Mouse (Mus musculus): ENCODE measurements at regions not wholly inside any gene's neighbourhood (a gene's known extent, or its start where the extent isn't known, plus 50 kb on each side); places are given as distances from the start of the nearest gene placed in this dataset.

DNA sequence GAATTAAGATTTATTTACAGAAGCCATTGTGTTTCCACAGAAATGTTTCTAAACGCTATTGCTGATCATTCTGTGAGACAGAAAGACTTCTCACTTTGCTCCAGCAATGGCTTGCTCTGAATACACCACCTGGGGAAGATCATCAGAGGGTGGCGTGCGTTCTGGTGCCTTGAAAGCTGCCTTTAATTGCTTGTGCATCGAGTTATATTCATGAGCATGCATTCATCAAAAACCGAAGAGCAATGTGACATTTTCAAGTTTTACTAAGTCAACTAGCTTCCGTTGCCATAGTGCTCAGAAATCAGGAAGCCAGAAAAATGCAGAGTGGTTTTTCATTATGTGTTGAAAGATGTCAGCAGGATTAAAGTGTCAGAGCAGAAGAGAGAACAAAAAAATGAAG is 85.0 kb upstream of the Pcdh18 start:
- 31% methylated on average over 6 of the region's 6 CpGs for WGBS
- ATAC-seq (no peak), DNase-seq (ENCODE audit: low spot score) (peak; percentile 5)
- Histone ChIP-seq H3K4me1 (ENCODE audit: insufficient read depth, low read length) (no peaks in the 10 kb centered on the region), H3K9ac (replicated peaks; ENCODE audit: low read length) (no peak overlapping the region), H3K9me3 (ENCODE audit: low read length) (no peaks in the 10 kb centered on the region), H3K27ac (no peak overlapping the region), H3K4me2 (ENCODE audit: low read depth, low read length) (no peak overlapping the region), H3K27me3 (ENCODE audit: insufficient read depth, low read length) (no peaks in the 10 kb centered on the region), H3K36me3 (ENCODE audit: insufficient read depth, low read length) (no peaks in the 10 kb centered on the region), H3K4me3 (ENCODE audit: low read length) (no peak overlapping the region)
- TF ChIP-seq CTCF (IDR thresholded peaks at IDR 0.05; ENCODE audit: low read depth): no peak

DNA sequence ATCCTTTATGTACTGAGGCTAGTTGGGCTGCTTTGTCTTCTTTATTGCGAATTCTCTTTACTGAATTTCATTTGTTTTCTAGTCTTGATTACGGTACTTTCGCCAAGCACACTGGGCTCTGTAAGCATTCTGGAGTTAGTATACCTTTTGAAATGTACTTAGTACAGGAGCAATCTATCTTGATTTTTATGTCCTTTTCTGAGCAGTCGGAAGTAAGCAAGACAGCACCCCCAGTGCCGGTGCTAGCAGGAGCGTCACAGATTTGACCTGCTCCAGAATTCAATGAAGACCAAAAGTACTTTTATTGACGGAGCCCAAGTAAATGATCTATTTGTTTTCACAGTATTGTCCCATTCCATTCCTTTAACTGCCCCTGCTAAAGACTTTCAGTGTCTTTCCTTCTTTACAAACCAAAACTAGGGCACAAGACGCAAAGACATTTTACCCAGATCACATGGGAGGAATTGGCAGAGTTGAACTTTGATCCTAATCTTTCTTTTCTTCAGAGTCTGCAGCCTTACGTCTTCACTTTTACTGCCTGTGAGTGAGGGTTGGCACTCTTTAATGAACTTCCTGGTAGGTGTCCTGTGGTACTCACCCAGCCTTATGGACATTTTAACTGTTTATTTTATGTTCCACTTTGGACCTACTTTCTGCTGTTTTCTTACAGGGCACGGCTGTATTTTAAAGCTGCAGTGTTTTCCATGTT is 83.5 kb upstream of the Pcdh18 start:
- Histone ChIP-seq H3K27me3 (ENCODE audit: insufficient read depth, low read length) (no peaks in the 10 kb centered on the region), H3K36me3 (ENCODE audit: insufficient read depth, low read length) (no peaks in the 10 kb centered on the region), H3K9ac (replicated peaks; ENCODE audit: low read length) (no peak overlapping the region), H3K4me1 (ENCODE audit: insufficient read depth, low read length) (no peaks in the 10 kb centered on the region), H3K27ac (no peak overlapping the region), H3K4me2 (ENCODE audit: low read depth, low read length) (no peak overlapping the region), H3K9me3 (ENCODE audit: low read length) (no peaks in the 10 kb centered on the region), H3K4me3 (ENCODE audit: low read length) (no peak overlapping the region)
- DNase-seq (ENCODE audit: low spot score) (no peak), ATAC-seq (no peak)
- 67% methylated on average over 10 of the region's 10 CpGs for WGBS
- no peak for TF ChIP-seq CTCF (IDR thresholded peaks at IDR 0.05; ENCODE audit: low read depth)

DNA sequence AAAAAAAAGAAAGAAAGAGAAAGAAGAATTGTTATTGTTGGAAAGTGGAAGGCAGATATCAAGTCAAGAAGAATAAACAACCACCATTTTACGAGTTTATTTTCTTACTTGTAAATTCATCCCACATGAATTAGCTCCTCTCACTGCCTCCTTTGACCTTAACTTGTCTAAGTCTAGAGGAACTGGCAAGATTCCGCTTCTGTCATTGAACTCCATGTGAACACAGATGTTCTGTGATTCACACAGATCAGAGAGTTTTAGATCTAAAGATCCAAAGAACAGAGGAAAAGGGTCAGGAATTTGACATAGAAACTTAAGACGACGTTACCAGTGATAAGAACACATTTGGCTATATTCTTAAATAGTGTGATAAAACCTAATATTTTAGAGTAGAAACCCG is 57.3 kb upstream of the Pcdh18 start:
- Histone ChIP-seq H3K4me3 (ENCODE audit: low read length) (no peak overlapping the region), H3K4me1 (ENCODE audit: insufficient read depth, low read length) (no peaks in the 10 kb centered on the region), H3K27me3 (ENCODE audit: insufficient read depth, low read length) (no peaks in the 10 kb centered on the region), H3K36me3 (ENCODE audit: insufficient read depth, low read length) (no peaks in the 10 kb centered on the region), H3K4me2 (ENCODE audit: low read depth, low read length) (no peak overlapping the region), H3K9me3 (ENCODE audit: low read length) (no peaks in the 10 kb centered on the region), H3K9ac (replicated peaks; ENCODE audit: low read length) (no peak overlapping the region), H3K27ac (no peak overlapping the region)
- 89% methylated on average over 5 of the region's 5 CpGs for WGBS
- ATAC-seq: no peak
- no peak for DNase-seq (ENCODE audit: low spot score)
- no peak for TF ChIP-seq CTCF (IDR thresholded peaks at IDR 0.05; ENCODE audit: low read depth)

DNA sequence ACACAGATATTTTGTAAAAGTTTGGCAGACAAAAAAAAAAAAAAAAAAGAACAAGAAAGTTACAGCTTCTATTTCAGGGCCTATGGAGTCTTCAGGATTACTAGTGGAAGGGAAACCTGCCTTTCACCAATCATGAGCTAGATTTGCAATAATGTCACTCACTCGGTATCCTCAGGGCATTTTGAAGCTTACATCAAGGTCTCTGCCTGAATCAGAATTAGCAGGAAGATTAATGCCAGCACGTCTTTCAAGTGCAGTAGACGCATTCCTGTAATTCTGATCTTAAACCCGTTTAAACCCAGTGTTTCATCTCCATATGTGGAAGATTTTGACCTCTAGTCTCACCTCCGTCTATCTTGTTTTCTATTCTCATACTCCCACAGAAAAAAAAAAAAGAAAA is 50.6 kb upstream of the Pcdh18 start:
- ATAC-seq: no peak
- H3K27me3 ChIP-seq (ENCODE audit: insufficient read depth, low read length): no peaks in the 10 kb centered on the region
- TF ChIP-seq CTCF (IDR thresholded peaks at IDR 0.05; ENCODE audit: low read depth): no peak
- no peak overlapping the region for H3K27ac ChIP-seq
- 54% methylated on average over 5 of the region's 5 CpGs for WGBS
- H3K4me2 ChIP-seq (ENCODE audit: low read depth, low read length): no peak overlapping the region
- no peak for DNase-seq (ENCODE audit: low spot score)
- no peaks in the 10 kb centered on the region for H3K9me3 ChIP-seq (ENCODE audit: low read length)
- no peak overlapping the region for H3K9ac ChIP-seq (replicated peaks; ENCODE audit: low read length)
- no peaks in the 10 kb centered on the region for H3K4me1 ChIP-seq (ENCODE audit: insufficient read depth, low read length)
- H3K36me3 ChIP-seq (ENCODE audit: insufficient read depth, low read length): no peaks in the 10 kb centered on the region
- no peak overlapping the region for H3K4me3 ChIP-seq (ENCODE audit: low read length)

DNA sequence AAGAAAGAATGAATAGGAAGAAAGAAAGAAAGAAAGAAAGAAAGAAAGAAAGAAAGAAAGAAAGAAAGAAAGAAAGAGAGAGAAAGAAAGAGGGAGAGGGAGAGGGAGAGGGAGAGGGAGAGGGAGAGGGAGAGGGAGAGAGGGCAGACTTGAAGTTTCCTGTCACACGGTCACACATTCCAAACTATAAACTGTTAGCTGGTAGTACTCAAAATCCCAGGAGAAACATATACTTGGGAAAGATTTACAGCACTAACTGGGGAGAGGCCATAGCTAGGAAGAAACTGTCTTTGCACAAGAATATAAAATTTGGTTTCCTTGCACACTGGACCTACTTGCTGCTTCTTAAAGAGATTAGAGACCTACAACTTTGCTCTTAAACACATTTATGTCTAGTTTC is 50.2 kb upstream of the Pcdh18 start:
- H3K9ac ChIP-seq (replicated peaks; ENCODE audit: low read length): no peak overlapping the region
- no peak overlapping the region for H3K4me2 ChIP-seq (ENCODE audit: low read depth, low read length)
- no peaks in the 10 kb centered on the region for H3K27me3 ChIP-seq (ENCODE audit: insufficient read depth, low read length)
- H3K27ac ChIP-seq: no peak overlapping the region
- no peaks in the 10 kb centered on the region for H3K4me1 ChIP-seq (ENCODE audit: insufficient read depth, low read length)
- H3K9me3 ChIP-seq (ENCODE audit: low read length): no peaks in the 10 kb centered on the region
- 65% methylated on average over 1 of the region's 1 CpGs for WGBS
- H3K36me3 ChIP-seq (ENCODE audit: insufficient read depth, low read length): no peaks in the 10 kb centered on the region
- no peak for TF ChIP-seq CTCF (IDR thresholded peaks at IDR 0.05; ENCODE audit: low read depth)
- ATAC-seq (no peak), DNase-seq (ENCODE audit: low spot score) (no peak)
- H3K4me3 ChIP-seq (ENCODE audit: low read length): no peak overlapping the region
